Mouse (Mus musculus): ENCODE results near the gene Snrk. TPM values are rescaled to one million over a fixed set of nuclear protein-coding genes. Genes with fewer than 3 reads are reported as not detected.

The Snrk gene
- polyA plus RNA-seq, 1 experiment from 2014 or later = 75.8 TPM

- ATAC-seq = peak; percentile 84
- no peak overlapping the region for H3K9ac ChIP-seq (ENCODE audit: low read depth, low read length)
- H3K4me1 ChIP-seq (ENCODE audit: control insufficient read depth, insufficient read depth, low read depth, low read length) = no peaks in the 10 kb centered on the region
- H3K4me3 ChIP-seq (ENCODE audit: low read length) = no peak overlapping the region
- H3K27me3 ChIP-seq (replicated peaks; ENCODE audit: control insufficient read depth, insufficient read depth, low read length) = no peaks in the 10 kb centered on the region
- no peaks in the 10 kb centered on the region for H3K9me3 ChIP-seq (ENCODE audit: control insufficient read depth, low read length)
- no peak overlapping the region for H3K4me2 ChIP-seq (ENCODE audit: low read length)
- WGBS = 19% methylated on average over 6 of the region's 6 CpGs
- H3K27ac ChIP-seq (ENCODE audit: low read depth, low read length) = peak overlapping the region; percentile 51; the same call in 1 of the 2 replicates
- no peaks in the 10 kb centered on the region for H3K36me3 ChIP-seq (ENCODE audit: control insufficient read depth, insufficient read depth, low read length)
These were observed 32.0 kb upstream of the Snrk start for GRCm38 (mm10) chr9:122085055-122085454.

- ATAC-seq = peak; percentile 86
- Histone ChIP-seq H3K9me3 (ENCODE audit: control insufficient read depth, low read length) (no peaks in the 10 kb centered on the region), H3K4me3 (ENCODE audit: low read length) (no peak overlapping the region), H3K4me2 (ENCODE audit: low read length) (no peak overlapping the region), H3K36me3 (ENCODE audit: control insufficient read depth, insufficient read depth, low read length) (no peaks in the 10 kb centered on the region), H3K4me1 (ENCODE audit: control insufficient read depth, insufficient read depth, low read depth, low read length) (no peaks in the 10 kb centered on the region), H3K27ac (ENCODE audit: low read depth, low read length) (peak overlapping the region; percentile 51; the same call in 1 of the 2 replicates), H3K27me3 (replicated peaks; ENCODE audit: control insufficient read depth, insufficient read depth, low read length) (no peaks in the 10 kb centered on the region), H3K9ac (ENCODE audit: low read depth, low read length) (no peak overlapping the region)
- WGBS = 60% methylated on average over 3 of the region's 3 CpGs
These were observed 31.4 kb upstream of the Snrk start for GRCm38 (mm10) chr9:122085550-122086205.

- no peak for ATAC-seq
- Histone ChIP-seq H3K4me2 (ENCODE audit: low read length) (no peak overlapping the region), H3K9me3 (ENCODE audit: control insufficient read depth, low read length) (no peaks in the 10 kb centered on the region), H3K27me3 (replicated peaks; ENCODE audit: control insufficient read depth, insufficient read depth, low read length) (no peaks in the 10 kb centered on the region), H3K27ac (ENCODE audit: low read depth, low read length) (no peak overlapping the region), H3K9ac (ENCODE audit: low read depth, low read length) (no peak overlapping the region), H3K4me1 (ENCODE audit: control insufficient read depth, insufficient read depth, low read depth, low read length) (no peaks in the 10 kb centered on the region), H3K4me3 (ENCODE audit: low read length) (no peak overlapping the region), H3K36me3 (ENCODE audit: control insufficient read depth, insufficient read depth, low read length) (no peaks in the 10 kb centered on the region)
- WGBS = 91% methylated on average over 6 of the region's 6 CpGs
These were observed 30.0 kb upstream of the Snrk start for GRCm38 (mm10) chr9:122087086-122087485.

GRCm38 (mm10) chr9:122091171-122091570, 25.9 kb upstream of the Snrk start:
- Histone ChIP-seq H3K27me3 (replicated peaks; ENCODE audit: control insufficient read depth, insufficient read depth, low read length) (no peaks in the 10 kb centered on the region), H3K36me3 (ENCODE audit: control insufficient read depth, insufficient read depth, low read length) (no peaks in the 10 kb centered on the region), H3K4me3 (ENCODE audit: low read length) (no peak overlapping the region), H3K4me1 (ENCODE audit: control insufficient read depth, insufficient read depth, low read depth, low read length) (no peaks in the 10 kb centered on the region), H3K27ac (ENCODE audit: low read depth, low read length) (no peak overlapping the region), H3K4me2 (ENCODE audit: low read length) (no peak overlapping the region), H3K9me3 (ENCODE audit: control insufficient read depth, low read length) (no peaks in the 10 kb centered on the region), H3K9ac (ENCODE audit: low read depth, low read length) (no peak overlapping the region)
- WGBS = 51% methylated on average over 7 of the region's 7 CpGs
- ATAC-seq = no peak

DNA sequence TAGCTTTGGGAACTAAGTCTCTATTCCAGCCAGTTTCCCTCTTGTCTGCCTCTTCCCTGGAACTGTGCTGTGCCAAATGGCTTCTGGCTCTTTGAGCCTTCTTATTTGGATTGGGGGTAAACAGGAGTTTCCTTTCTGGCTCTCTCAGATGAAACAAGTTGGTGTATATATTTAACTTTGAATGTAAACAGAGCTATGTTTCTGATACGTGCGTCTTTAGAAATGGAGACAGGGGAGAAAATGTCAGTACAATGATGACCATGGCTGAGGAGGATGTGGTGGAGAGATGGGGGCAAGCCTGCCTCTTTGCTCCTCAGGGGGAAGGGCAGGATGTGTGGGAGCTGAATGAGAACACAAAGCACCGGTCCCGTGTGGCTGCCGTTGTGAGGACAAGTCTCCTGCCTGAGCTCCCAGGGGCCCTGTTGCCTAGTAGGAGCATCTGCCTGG, 25.3 kb upstream of the Snrk start:
- H3K4me3 ChIP-seq (ENCODE audit: low read length) = no peak overlapping the region
- WGBS = 53% methylated on average over 5 of the region's 5 CpGs
- no peak overlapping the region for H3K4me2 ChIP-seq (ENCODE audit: low read length)
- H3K9ac ChIP-seq (ENCODE audit: low read depth, low read length) = no peak overlapping the region
- ATAC-seq = no peak
- H3K27me3 ChIP-seq (replicated peaks; ENCODE audit: control insufficient read depth, insufficient read depth, low read length) = no peaks in the 10 kb centered on the region
- H3K36me3 ChIP-seq (ENCODE audit: control insufficient read depth, insufficient read depth, low read length) = no peaks in the 10 kb centered on the region
- H3K27ac ChIP-seq (ENCODE audit: low read depth, low read length) = no peak overlapping the region
- no peaks in the 10 kb centered on the region for H3K4me1 ChIP-seq (ENCODE audit: control insufficient read depth, insufficient read depth, low read depth, low read length)
- H3K9me3 ChIP-seq (ENCODE audit: control insufficient read depth, low read length) = no peaks in the 10 kb centered on the region

GRCm38 (mm10) chr9:122094171-122094570, 22.9 kb upstream of the Snrk start:
- no peaks in the 10 kb centered on the region for H3K4me1 ChIP-seq (ENCODE audit: control insufficient read depth, insufficient read depth, low read depth, low read length)
- 86% methylated on average over 1 of the region's 1 CpGs for whole genome bisulfite sequencing
- no peaks in the 10 kb centered on the region for H3K9me3 ChIP-seq (ENCODE audit: control insufficient read depth, low read length)
- no peaks in the 10 kb centered on the region for H3K27me3 ChIP-seq (replicated peaks; ENCODE audit: control insufficient read depth, insufficient read depth, low read length)
- no peak overlapping the region for H3K4me3 ChIP-seq (ENCODE audit: low read length)
- H3K36me3 ChIP-seq (ENCODE audit: control insufficient read depth, insufficient read depth, low read length) = no peaks in the 10 kb centered on the region
- no peak overlapping the region for H3K4me2 ChIP-seq (ENCODE audit: low read length)
- H3K9ac ChIP-seq (ENCODE audit: low read depth, low read length) = no peak overlapping the region
- H3K27ac ChIP-seq (ENCODE audit: low read depth, low read length) = no peak overlapping the region
- no peak for ATAC-seq

- no peaks in the 10 kb centered on the region for H3K36me3 ChIP-seq (ENCODE audit: control insufficient read depth, insufficient read depth, low read length)
- H3K4me3 ChIP-seq (ENCODE audit: low read length) = no peak overlapping the region
- H3K9me3 ChIP-seq (ENCODE audit: control insufficient read depth, low read length) = no peaks in the 10 kb centered on the region
- WGBS = 92% methylated on average over 5 of the region's 5 CpGs
- no peaks in the 10 kb centered on the region for H3K27me3 ChIP-seq (replicated peaks; ENCODE audit: control insufficient read depth, insufficient read depth, low read length)
- H3K27ac ChIP-seq (ENCODE audit: low read depth, low read length) = no peak overlapping the region
- no peaks in the 10 kb centered on the region for H3K4me1 ChIP-seq (ENCODE audit: control insufficient read depth, insufficient read depth, low read depth, low read length)
- no peak overlapping the region for H3K9ac ChIP-seq (ENCODE audit: low read depth, low read length)
- no peak overlapping the region for H3K4me2 ChIP-seq (ENCODE audit: low read length)
- ATAC-seq = no peak
These were observed 20.1 kb upstream of the Snrk start for GRCm38 (mm10) chr9:122096822-122097511.

DNA sequence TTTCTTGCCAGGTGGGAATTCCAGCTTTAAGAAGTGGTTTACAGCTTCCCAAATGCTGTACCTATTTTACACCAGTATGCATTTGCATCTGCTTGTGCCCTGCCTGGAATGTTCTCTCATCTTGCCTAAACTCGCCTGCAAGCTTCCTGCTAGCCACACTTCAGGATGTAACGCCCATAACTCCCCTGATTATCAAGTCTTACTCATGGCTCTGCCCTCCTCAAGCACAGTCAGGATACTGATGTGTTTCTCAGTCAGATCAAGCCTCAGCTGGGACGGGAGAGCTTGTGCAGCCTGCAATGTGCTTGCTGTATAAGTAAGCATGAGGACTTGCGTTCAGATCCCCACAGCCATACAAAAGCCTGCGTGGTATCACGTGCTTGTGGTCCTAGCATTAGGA, 19.5 kb upstream of the Snrk start:
- Histone ChIP-seq H3K9me3 (ENCODE audit: control insufficient read depth, low read length) (no peaks in the 10 kb centered on the region), H3K27ac (ENCODE audit: low read depth, low read length) (no peak overlapping the region), H3K4me2 (ENCODE audit: low read length) (no peak overlapping the region), H3K9ac (ENCODE audit: low read depth, low read length) (no peak overlapping the region), H3K27me3 (replicated peaks; ENCODE audit: control insufficient read depth, insufficient read depth, low read length) (no peaks in the 10 kb centered on the region), H3K4me1 (ENCODE audit: control insufficient read depth, insufficient read depth, low read depth, low read length) (no peaks in the 10 kb centered on the region), H3K4me3 (ENCODE audit: low read length) (no peak overlapping the region), H3K36me3 (ENCODE audit: control insufficient read depth, insufficient read depth, low read length) (no peaks in the 10 kb centered on the region)
- 71% methylated on average over 6 of the region's 6 CpGs for WGBS
- no peak for ATAC-seq

- Histone ChIP-seq H3K36me3 (ENCODE audit: control insufficient read depth, insufficient read depth, low read length) (no peaks in the 10 kb centered on the region), H3K27me3 (replicated peaks; ENCODE audit: control insufficient read depth, insufficient read depth, low read length) (no peaks in the 10 kb centered on the region), H3K4me1 (ENCODE audit: control insufficient read depth, insufficient read depth, low read depth, low read length) (no peaks in the 10 kb centered on the region), H3K9ac (ENCODE audit: low read depth, low read length) (no peak overlapping the region), H3K27ac (ENCODE audit: low read depth, low read length) (no peak overlapping the region), H3K4me3 (ENCODE audit: low read length) (no peak overlapping the region), H3K4me2 (ENCODE audit: low read length) (no peak overlapping the region), H3K9me3 (ENCODE audit: control insufficient read depth, low read length) (no peaks in the 10 kb centered on the region)
- ATAC-seq = no peak
These were observed 16.4 kb upstream of the Snrk start for GRCm38 (mm10) chr9:122100584-122101127.
